9 mouse cellular contexts compared by ENCODE assay signal in genomic region chr2:7438721-7439282, GRCm38 (mm10).
A peak's percentile ranks its signal among the peaks of the same experiment; 100 is the strongest.
DNase-seq lines count a peak whose midpoint lies in the region.
"Had no signal": no experiment of that assay in that cellular context is flagged by ENCODE, and none has a peak within 500 bp of the region (broad histone marks: within the 10 kb centered on the region; RNA-seq: fewer than 3 reads in every experiment).

No protein-coding gene starts in this region.

- intact Hi-C loops in left cerebral cortex, postnatal 36 days (cut with DNase I), result no loop called here

- DNase-seq in brain, adult 2 months (ENCODE audit: low read depth, low spot score), result peak; percentile 89
- DNase-seq in brain, embryonic 18.5 days (ENCODE audit: low read depth, low spot score), result peak; percentile 22
- DNase-seq in layer of hippocampus, adult 9-10 months (ENCODE audit: low spot score), result peak; percentile 64
- DNase-seq in left cerebral cortex, postnatal 36 days (ENCODE audit: low spot score in 2 of 2), result peak; percentile 57 to 60
- no peak for DNase-seq in thymus, postnatal 10 days (ENCODE audit: low spot score in 2 of 2)
- DNase-seq in kidney, adult 18-20 months, result no peak
- DNase-seq in urinary bladder, postnatal 4 days (ENCODE audit: low spot score in 2 of 2), result no peak
- DNase-seq: cerebellum, adult 9-11 months; spleen, adult 18-20 months had no signal

Comparison
In these comparisons a context has a peak if more than half of its experiments do, and no peak if none do; other contexts are left out.
1. DNase-seq: peak in brain, adult 2 months (single experiment), brain, embryonic 18.5 days (single experiment), layer of hippocampus, adult 9-10 months (single experiment) and left cerebral cortex, postnatal 36 days (2 of 2); none in thymus, postnatal 10 days (0 of 2), kidney, adult 18-20 months (single experiment) and urinary bladder, postnatal 4 days (0 of 2).